Mouse (Mus musculus): Measurements from ENCODE around the gene Gm37240. TPM values are rescaled to one million over a fixed set of nuclear protein-coding genes. Genes with fewer than 3 reads are reported as not detected.

Gene Gm37240
- polyA plus RNA-seq, 1 experiment from 2014 or later, result 3.2 TPM

DNA sequence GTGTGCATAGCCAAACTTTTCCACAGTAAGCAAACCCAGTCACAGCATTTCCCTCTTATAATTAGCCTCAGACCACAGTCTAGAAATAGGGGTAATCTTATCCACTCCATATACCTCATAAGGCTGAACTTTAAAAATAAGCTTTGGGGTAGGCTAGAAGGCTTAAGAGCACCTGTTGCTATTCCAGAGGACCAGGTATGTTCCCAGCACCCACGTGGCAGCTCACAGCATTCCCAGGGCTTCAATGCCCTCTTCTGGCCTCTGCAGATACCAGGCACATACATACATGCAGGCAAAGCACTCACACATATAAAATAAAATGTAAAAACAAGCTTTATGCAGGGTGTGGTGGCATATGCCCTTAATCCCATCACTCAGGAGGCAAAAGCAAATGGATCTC, 53.7 kb downstream of the Gm37240 start:
- no peaks in the 10 kb centered on the region for H3K36me3 ChIP-seq (replicated peaks; ENCODE audit: control insufficient read depth, insufficient read depth, low read depth, low read length)
- H3K9ac ChIP-seq (replicated peaks; ENCODE audit: low read length), result no peak overlapping the region
- H3K27ac ChIP-seq (replicated peaks; ENCODE audit: low read depth, low read length), result no peak overlapping the region
- H3K4me2 ChIP-seq (ENCODE audit: low read depth, low read length), result no peak overlapping the region
- no peaks in the 10 kb centered on the region for H3K9me3 ChIP-seq (replicated peaks; ENCODE audit: control insufficient read depth, low read length)
- DNase-seq (ENCODE audit: low spot score), result no peak
- 87% methylated on average over 1 of the region's 1 CpGs for WGBS
- H3K4me1 ChIP-seq (ENCODE audit: control insufficient read depth, insufficient read depth, low read length), result no peaks in the 10 kb centered on the region
- ATAC-seq (replicated peaks; ENCODE audit: insufficient number of reproducible peaks, low FRiP score, low TSS enrichment, low read depth), result no peak
- H3K4me3 ChIP-seq (ENCODE audit: low read depth, low read length), result no peak overlapping the region
- no peaks in the 10 kb centered on the region for H3K27me3 ChIP-seq (ENCODE audit: control insufficient read depth, insufficient read depth, low read length)

DNA sequence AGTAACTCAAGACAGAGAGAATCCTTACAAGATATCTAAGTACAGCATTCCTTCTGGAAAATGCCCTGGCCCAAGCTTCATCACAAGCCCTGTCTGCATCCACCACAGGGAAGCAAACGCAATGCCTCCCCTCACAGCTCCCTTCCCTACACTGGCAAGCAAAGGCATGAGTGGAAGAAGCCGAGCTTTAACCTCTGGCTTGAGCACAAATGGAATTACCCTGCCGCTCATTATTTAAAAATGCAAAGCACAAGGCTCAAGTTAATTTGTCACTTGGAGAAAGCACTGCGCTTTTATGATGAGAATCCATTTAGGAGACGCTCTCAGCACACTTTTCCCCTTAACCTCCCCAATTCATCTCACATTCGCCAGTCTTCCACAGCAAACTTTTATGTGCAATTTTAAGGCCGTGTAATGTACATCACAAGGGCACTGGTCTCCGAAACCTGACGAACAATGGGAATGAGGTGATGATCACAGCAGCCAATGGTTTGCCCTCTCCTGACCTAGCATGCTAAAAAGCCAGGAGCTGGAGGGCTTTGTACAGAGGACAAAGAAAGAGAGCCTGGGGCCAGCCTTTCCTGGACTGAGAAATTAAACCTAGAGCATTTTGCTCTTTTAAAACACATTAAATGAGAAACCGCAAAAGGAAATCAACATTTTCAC, 54.7 kb downstream of the Gm37240 start:
- no peak overlapping the region for H3K4me3 ChIP-seq (ENCODE audit: low read depth, low read length)
- H3K9ac ChIP-seq (replicated peaks; ENCODE audit: low read length), result no peak overlapping the region
- H3K27ac ChIP-seq (replicated peaks; ENCODE audit: low read depth, low read length), result no peak overlapping the region
- H3K4me2 ChIP-seq (ENCODE audit: low read depth, low read length), result no peak overlapping the region
- H3K4me1 ChIP-seq (ENCODE audit: control insufficient read depth, insufficient read depth, low read length), result no peaks in the 10 kb centered on the region
- no peaks in the 10 kb centered on the region for H3K27me3 ChIP-seq (ENCODE audit: control insufficient read depth, insufficient read depth, low read length)
- no peak for DNase-seq (ENCODE audit: low spot score)
- WGBS, result 85% methylated on average over 10 of the region's 10 CpGs
- ATAC-seq (replicated peaks; ENCODE audit: insufficient number of reproducible peaks, low FRiP score, low TSS enrichment, low read depth), result no peak
- no peaks in the 10 kb centered on the region for H3K9me3 ChIP-seq (replicated peaks; ENCODE audit: control insufficient read depth, low read length)
- H3K36me3 ChIP-seq (replicated peaks; ENCODE audit: control insufficient read depth, insufficient read depth, low read depth, low read length), result no peaks in the 10 kb centered on the region

DNA sequence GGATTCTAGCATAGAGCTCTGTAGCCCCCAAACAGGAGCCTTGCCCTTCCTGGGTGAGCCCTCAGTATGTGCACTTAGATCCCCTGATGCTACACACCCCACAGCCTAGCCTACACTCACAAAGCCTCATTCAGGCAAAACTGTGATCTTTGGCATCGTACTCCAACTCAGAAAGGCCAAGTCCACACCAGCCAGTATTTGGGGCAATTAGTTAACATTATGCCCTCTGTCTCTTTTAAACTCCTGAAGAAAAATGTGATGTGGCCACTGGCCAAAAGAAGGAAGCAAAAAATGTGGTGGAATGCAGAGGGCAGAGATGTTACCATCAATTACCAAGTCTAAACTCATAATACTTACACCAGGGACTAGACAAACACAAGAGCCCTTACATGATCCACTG, 55.5 kb downstream of the Gm37240 start:
- no peaks in the 10 kb centered on the region for H3K36me3 ChIP-seq (replicated peaks; ENCODE audit: control insufficient read depth, insufficient read depth, low read depth, low read length)
- no peak for DNase-seq (ENCODE audit: low spot score)
- H3K4me2 ChIP-seq (ENCODE audit: low read depth, low read length), result no peak overlapping the region
- 83% methylated on average over 1 of the region's 1 CpGs for WGBS
- no peak overlapping the region for H3K27ac ChIP-seq (replicated peaks; ENCODE audit: low read depth, low read length)
- no peaks in the 10 kb centered on the region for H3K27me3 ChIP-seq (ENCODE audit: control insufficient read depth, insufficient read depth, low read length)
- H3K9me3 ChIP-seq (replicated peaks; ENCODE audit: control insufficient read depth, low read length), result no peaks in the 10 kb centered on the region
- H3K9ac ChIP-seq (replicated peaks; ENCODE audit: low read length), result no peak overlapping the region
- no peaks in the 10 kb centered on the region for H3K4me1 ChIP-seq (ENCODE audit: control insufficient read depth, insufficient read depth, low read length)
- no peak overlapping the region for H3K4me3 ChIP-seq (ENCODE audit: low read depth, low read length)
- ATAC-seq (replicated peaks; ENCODE audit: insufficient number of reproducible peaks, low FRiP score, low TSS enrichment, low read depth), result no peak

DNA sequence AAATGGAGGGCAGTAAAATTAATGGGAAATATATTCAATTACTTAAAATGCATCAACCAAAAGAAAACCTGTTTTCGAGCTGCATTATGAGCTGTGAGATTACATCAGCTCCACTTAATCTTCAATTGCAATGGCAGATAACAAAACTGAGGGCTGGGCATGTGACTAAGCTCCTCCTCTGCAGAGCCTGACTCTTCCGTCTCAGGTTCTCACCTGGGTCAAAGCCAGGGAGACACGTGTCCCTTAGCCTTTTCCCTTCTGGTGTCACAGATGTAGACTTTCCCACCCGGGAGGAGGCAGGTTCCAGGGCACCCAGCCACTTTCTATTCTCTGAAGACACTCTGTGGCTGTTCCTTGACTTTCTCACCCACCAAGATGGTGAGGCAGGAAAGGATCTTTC, 58.3 kb downstream of the Gm37240 start:
- Histone ChIP-seq H3K27me3 (ENCODE audit: control insufficient read depth, insufficient read depth, low read length) (no peaks in the 10 kb centered on the region), H3K4me2 (ENCODE audit: low read depth, low read length) (no peak overlapping the region), H3K36me3 (replicated peaks; ENCODE audit: control insufficient read depth, insufficient read depth, low read depth, low read length) (no peaks in the 10 kb centered on the region), H3K4me1 (ENCODE audit: control insufficient read depth, insufficient read depth, low read length) (no peaks in the 10 kb centered on the region), H3K9me3 (replicated peaks; ENCODE audit: control insufficient read depth, low read length) (no peaks in the 10 kb centered on the region), H3K9ac (replicated peaks; ENCODE audit: low read length) (no peak overlapping the region), H3K4me3 (ENCODE audit: low read depth, low read length) (no peak overlapping the region), H3K27ac (replicated peaks; ENCODE audit: low read depth, low read length) (no peak overlapping the region)
- no peak for ATAC-seq (replicated peaks; ENCODE audit: insufficient number of reproducible peaks, low FRiP score, low TSS enrichment, low read depth)
- WGBS, result 69% methylated on average over 4 of the region's 4 CpGs
- no peak for DNase-seq (ENCODE audit: low spot score)

DNA sequence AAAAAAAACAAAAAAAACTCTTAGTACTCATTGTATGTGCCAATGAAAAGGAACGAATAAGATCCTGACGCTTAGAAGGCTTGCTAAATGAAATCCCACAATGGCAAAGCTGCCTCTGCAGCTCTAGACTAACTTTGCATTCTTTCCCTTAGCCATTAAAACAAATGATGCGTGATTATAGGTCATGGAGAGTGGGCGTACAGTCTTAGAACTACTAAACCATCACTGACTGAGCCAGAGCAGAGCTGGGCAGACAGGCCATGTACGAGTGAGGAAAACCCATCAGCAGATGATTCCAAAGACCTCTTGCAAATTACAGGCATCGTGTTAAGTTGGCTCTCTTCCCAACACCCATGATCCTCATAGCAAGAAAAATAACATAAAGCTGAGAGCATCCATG, 59.5 kb downstream of the Gm37240 start:
- Histone ChIP-seq H3K36me3 (replicated peaks; ENCODE audit: control insufficient read depth, insufficient read depth, low read depth, low read length) (no peaks in the 10 kb centered on the region), H3K27ac (replicated peaks; ENCODE audit: low read depth, low read length) (no peak overlapping the region), H3K4me2 (ENCODE audit: low read depth, low read length) (no peak overlapping the region), H3K4me3 (ENCODE audit: low read depth, low read length) (no peak overlapping the region), H3K4me1 (ENCODE audit: control insufficient read depth, insufficient read depth, low read length) (no peaks in the 10 kb centered on the region), H3K9me3 (replicated peaks; ENCODE audit: control insufficient read depth, low read length) (no peaks in the 10 kb centered on the region), H3K9ac (replicated peaks; ENCODE audit: low read length) (no peak overlapping the region), H3K27me3 (ENCODE audit: control insufficient read depth, insufficient read depth, low read length) (no peaks in the 10 kb centered on the region)
- DNase-seq (ENCODE audit: low spot score) (no peak), ATAC-seq (replicated peaks; ENCODE audit: insufficient number of reproducible peaks, low FRiP score, low TSS enrichment, low read depth) (no peak)
- 80% methylated on average over 6 of the region's 6 CpGs for WGBS

DNA sequence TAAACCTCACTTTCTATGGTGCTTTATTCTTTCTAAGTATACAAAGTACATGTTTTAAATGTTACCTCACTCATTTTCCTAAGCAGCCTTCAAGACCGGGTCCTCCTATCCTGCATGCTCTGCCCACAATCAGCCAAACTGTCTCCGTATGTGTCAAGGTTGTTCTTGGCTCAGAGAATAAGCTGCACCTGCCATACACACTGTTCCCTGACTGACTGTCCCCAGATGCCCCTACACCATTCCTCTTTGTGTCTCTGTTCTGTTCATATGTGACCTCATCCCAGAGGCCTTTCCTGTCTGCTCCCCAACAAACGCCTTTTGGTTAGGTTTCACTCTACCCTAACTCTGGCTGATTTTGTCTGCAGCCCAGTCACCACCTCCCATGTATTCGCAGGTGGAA, 60.0 kb downstream of the Gm37240 start:
- H3K36me3 ChIP-seq (replicated peaks; ENCODE audit: control insufficient read depth, insufficient read depth, low read depth, low read length), result no peaks in the 10 kb centered on the region
- WGBS, result 79% methylated on average over 4 of the region's 4 CpGs
- no peak for DNase-seq (ENCODE audit: low spot score)
- no peak overlapping the region for H3K27ac ChIP-seq (replicated peaks; ENCODE audit: low read depth, low read length)
- no peak for ATAC-seq (replicated peaks; ENCODE audit: insufficient number of reproducible peaks, low FRiP score, low TSS enrichment, low read depth)
- H3K9ac ChIP-seq (replicated peaks; ENCODE audit: low read length), result no peak overlapping the region
- H3K9me3 ChIP-seq (replicated peaks; ENCODE audit: control insufficient read depth, low read length), result no peaks in the 10 kb centered on the region
- no peak overlapping the region for H3K4me2 ChIP-seq (ENCODE audit: low read depth, low read length)
- H3K27me3 ChIP-seq (ENCODE audit: control insufficient read depth, insufficient read depth, low read length), result no peaks in the 10 kb centered on the region
- no peaks in the 10 kb centered on the region for H3K4me1 ChIP-seq (ENCODE audit: control insufficient read depth, insufficient read depth, low read length)
- H3K4me3 ChIP-seq (ENCODE audit: low read depth, low read length), result no peak overlapping the region

DNA sequence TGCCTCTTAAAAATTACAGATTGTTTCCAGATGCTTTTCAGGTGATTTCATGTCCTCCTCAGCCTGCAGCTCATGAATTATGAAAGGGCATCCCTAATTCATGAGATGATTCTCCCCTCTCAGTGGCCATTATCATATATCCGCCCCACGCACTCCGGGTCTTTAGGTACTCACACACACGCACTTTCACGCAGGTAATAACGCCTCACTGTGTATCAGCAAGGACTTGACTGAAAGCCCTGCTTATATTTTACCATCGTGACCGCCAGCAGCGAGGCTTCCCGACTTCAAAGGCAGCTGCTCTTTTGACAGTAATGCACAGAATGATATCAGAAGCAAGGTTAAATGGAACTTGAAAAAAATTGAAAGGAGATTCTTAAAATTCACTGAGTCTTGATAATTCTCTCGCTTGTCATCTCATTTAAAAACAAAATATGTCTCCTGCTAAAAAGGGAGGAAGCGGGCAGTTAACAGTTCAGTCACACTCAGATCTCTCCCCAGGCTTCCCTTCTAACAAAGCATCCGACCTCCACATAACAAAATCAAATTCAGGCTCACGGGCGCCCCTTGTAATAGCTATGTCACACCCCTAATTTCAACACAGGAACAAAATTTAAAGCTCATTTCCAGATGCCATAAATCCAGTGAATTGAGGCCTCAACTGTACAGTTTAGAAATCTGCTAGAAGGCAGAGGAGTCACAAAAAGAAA, 66.3 kb downstream of the Gm37240 start:
- H3K36me3 ChIP-seq (replicated peaks; ENCODE audit: control insufficient read depth, insufficient read depth, low read depth, low read length), result no peaks in the 10 kb centered on the region
- no peaks in the 10 kb centered on the region for H3K27me3 ChIP-seq (ENCODE audit: control insufficient read depth, insufficient read depth, low read length)
- H3K4me2 ChIP-seq (ENCODE audit: low read depth, low read length), result no peak overlapping the region
- no peak overlapping the region for H3K4me3 ChIP-seq (ENCODE audit: low read depth, low read length)
- no peak overlapping the region for H3K27ac ChIP-seq (replicated peaks; ENCODE audit: low read depth, low read length)
- no peak overlapping the region for H3K9ac ChIP-seq (replicated peaks; ENCODE audit: low read length)
- 75% methylated on average over 15 of the region's 15 CpGs for WGBS
- ATAC-seq (replicated peaks; ENCODE audit: insufficient number of reproducible peaks, low FRiP score, low TSS enrichment, low read depth), result no peak
- H3K4me1 ChIP-seq (ENCODE audit: control insufficient read depth, insufficient read depth, low read length), result no peaks in the 10 kb centered on the region
- no peaks in the 10 kb centered on the region for H3K9me3 ChIP-seq (replicated peaks; ENCODE audit: control insufficient read depth, low read length)
- DNase-seq (ENCODE audit: low spot score), result no peak

DNA sequence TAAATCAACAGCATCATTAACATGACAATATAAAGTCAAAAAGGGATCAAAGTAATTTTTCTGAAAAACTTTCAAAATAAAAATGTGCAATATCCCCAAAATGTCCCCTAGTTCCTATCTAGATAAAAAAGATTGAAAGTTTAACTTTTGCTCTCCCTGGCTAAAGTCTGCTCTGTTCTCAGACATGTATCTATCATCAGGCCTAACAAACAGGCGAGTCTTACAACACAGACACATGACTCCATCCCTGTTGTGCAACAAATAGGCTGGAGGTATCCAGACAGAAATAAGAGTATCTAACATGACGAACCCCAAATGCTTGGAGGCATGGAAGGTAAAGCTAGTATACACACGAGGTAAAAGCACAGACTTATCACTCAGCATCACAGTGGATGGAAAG, 68.0 kb downstream of the Gm37240 start:
- Histone ChIP-seq H3K27ac (replicated peaks; ENCODE audit: low read depth, low read length) (no peak overlapping the region), H3K9me3 (replicated peaks; ENCODE audit: control insufficient read depth, low read length) (no peaks in the 10 kb centered on the region), H3K9ac (replicated peaks; ENCODE audit: low read length) (no peak overlapping the region), H3K36me3 (replicated peaks; ENCODE audit: control insufficient read depth, insufficient read depth, low read depth, low read length) (no peaks in the 10 kb centered on the region), H3K4me1 (ENCODE audit: control insufficient read depth, insufficient read depth, low read length) (no peaks in the 10 kb centered on the region), H3K27me3 (ENCODE audit: control insufficient read depth, insufficient read depth, low read length) (no peaks in the 10 kb centered on the region), H3K4me2 (ENCODE audit: low read depth, low read length) (no peak overlapping the region), H3K4me3 (ENCODE audit: low read depth, low read length) (no peak overlapping the region)
- DNase-seq (ENCODE audit: low spot score) (no peak), ATAC-seq (replicated peaks; ENCODE audit: insufficient number of reproducible peaks, low FRiP score, low TSS enrichment, low read depth) (no peak)
- 74% methylated on average over 3 of the region's 3 CpGs for WGBS
